Mouse (Mus musculus) heart, postnatal 0 days (tissue): ENCODE results near the gene Ube2n.

Experiments used
- CTCF ChIP-seq: IDR thresholded peaks from 2 replicates; pipeline ENCODE4 v1.5.1; 2016; ENCODE audit warnings: antibody characterized with exemption, control low read depth, low read depth
- EP300 ChIP-seq: IDR thresholded peaks from 2 replicates; pipeline ENCODE4 v1.6.1; 2016; ENCODE audit warnings: antibody characterized with exemption, low read depth

GRCm38 (mm10) chr10:95515293-95515931 lies 467 bp downstream of the Ube2n start:
- no peak for TF ChIP-seq CTCF
- no peak for TF ChIP-seq EP300
